Mouse (Mus musculus) urinary bladder, postnatal 25 days (tissue): ENCODE measurements at regions not wholly inside any gene's neighbourhood (a gene's known extent, or its start where the extent isn't known, plus 50 kb on each side); places are given as distances from the start of the nearest gene placed in this dataset.
"Not testable (repeated sequence)": the region's sequence is repeated elsewhere in the genome, so short reads cannot be mapped to it uniquely, and the experiment has no call there.

Experiments used
- DNase-seq: peaks from one replicate; pipeline ENCODE4 v3.0.0; 2022; ENCODE audit warnings: low spot score

DNA sequence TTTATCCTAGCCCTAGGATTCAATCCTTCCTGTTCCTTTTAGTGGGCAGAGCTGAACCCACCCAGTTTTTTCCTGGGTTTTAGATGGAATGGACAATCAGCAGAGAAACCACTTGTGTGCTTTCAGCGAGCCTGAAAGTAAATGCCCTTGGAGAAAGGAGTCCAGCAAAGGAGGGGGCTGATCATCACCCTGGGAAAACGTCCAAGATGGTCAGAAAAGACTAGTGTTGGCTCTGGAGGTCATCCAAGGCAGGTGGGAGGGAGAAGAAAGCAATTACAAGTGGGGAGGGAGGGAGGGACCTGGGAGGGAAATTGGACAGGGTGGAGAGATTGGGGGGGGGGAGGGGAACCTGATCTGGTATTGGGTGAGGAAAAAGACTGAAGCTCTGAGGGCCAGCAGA lies 55.6 kb upstream of the Zfp366 start:
- no peak for DNase-seq

DNA sequence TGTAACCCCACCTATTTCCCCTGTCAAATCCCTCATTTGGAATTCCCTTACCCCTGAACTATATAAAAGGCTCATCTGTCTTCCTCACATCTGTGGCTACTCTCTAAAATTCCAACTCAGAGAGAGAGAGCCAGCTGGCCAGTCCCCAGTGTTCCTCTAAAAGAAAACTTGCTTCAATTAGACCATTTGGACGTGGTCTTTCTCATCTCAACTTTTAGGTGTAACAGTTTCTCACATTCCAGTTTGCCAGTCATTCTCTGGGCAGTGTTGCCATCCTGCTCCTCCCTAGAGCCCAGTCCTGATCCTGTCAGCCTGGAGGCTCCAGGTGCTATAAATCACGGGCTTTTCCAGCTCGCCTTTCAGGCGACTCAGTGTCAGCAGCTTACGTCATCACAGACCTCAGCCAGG lies 56.3 kb upstream of the Zfp366 start:
- DNase-seq: peak; percentile 13

DNA sequence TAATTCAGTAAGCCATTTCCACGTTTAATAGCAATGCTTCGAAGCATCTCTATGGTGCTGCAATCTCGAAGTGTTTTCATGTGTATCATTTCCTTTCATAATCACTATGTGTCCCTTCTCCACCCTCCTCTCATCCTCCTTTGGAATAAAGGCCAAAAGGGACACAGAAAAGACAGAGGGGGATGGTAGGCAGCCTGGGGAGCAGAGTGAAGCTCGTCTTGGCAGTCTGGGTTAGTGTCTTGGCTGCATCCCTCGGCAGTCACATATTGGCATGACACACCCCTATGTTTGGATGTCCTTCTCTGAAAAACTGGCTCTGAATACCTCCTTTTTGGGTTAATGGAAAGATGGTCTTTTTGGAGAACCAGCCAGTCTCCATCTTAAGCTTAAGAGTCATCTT lies 56.9 kb upstream of the Zfp366 start:
- no peak for DNase-seq

DNA sequence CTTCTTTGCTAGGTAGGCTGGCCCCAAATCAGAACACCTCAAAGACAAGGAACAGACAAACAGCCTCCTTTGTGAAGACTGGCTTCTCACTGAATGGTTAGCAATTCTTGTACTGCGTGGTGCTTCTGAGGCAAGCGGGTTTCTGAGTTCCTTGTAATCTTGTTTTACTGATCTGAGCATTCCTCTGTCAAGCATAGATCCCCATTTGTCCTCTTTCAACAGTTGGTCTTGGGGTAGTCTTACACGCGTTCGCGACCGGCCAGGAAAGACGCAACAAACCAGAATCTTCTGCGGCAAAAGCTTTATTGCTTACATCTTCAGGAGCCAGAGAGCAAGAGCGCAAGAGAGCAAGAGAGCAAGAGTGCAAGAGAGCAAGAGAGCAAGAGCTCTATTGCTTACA lies 57.7 kb upstream of the Zfp366 start:
- DNase-seq: not testable (repeated sequence)

- no peak for DNase-seq
Measured at GRCm38 (mm10) chr13:99126538-99126937, 58.1 kb upstream of the Zfp366 start.

DNA sequence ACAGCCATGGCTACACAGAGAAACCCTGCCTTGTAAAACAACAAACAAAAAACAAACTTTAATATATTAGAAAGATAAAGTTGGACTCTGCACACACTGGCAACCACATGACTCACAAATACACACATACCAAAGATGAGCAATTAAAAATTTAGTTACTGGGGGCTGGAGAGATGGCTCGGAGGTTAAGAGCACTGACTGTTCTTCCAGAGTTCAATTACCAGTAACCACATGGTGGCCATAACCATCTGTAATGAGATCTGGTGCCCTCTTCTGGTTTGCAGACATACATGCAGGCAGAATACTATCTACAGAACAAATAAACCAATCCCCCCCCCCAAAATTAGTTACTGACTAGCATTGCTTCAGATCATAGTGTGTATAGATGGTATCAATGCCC lies 58.7 kb upstream of the Zfp366 start:
- no peak for DNase-seq

GRCm38 (mm10) chr13:99124894-99125570 lies 59.6 kb upstream of the Zfp366 start:
- peak; percentile 31 for DNase-seq

GRCm38 (mm10) chr13:99124141-99124540 lies 60.5 kb upstream of the Zfp366 start:
- no peak for DNase-seq

- DNase-seq: no peak
Measured at GRCm38 (mm10) chr13:99123476-99124140, 61.0 kb upstream of the Zfp366 start.

GRCm38 (mm10) chr13:99122539-99122938 lies 62.1 kb upstream of the Zfp366 start:
- DNase-seq: not testable (repeated sequence)

DNA sequence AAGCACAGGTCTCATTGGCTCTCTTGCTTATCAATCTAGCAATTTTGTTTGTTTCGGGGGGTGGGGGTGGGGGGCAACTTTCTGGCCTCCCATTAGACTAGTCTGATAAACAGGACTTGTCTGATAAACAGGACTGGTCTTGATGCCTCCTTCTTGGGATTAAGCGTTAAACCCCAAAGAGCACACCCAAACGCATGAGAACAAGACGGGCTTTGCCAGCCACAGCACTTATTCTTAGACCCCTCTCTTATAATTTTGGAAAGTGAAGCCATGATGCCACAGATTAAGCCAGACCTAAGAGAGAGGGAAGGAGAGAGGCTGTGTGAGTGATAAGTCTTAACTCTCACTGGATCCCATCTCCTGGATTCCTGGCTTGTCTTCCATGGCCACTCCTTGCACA lies 63.5 kb upstream of the Zfp366 start:
- no peak for DNase-seq

GRCm38 (mm10) chr13:99119941-99120340 lies 64.7 kb upstream of the Zfp366 start:
- DNase-seq: no peak

- DNase-seq: no peak
Measured at GRCm38 (mm10) chr13:99118901-99119300, 65.7 kb upstream of the Zfp366 start.

DNA sequence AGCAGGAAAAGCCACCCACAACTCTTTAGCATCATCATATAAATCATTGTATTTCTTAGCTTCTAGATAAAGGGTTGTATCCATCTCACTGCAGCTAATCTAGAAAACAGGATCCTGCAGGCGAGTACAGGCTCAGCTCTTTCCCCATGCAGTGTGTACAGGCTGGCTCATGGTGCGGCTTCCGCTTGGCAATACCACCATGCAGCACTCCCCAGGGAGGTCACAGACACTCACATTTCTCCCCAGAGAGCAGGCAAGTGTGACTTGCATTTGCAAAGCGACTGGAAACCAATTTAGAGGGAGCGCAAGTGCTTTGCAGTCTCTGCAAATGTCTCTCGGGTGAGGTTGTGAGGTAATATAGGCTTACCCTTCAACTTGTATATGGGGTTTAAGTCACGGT lies 69.1 kb upstream of the Zfp366 start:
- no peak for DNase-seq

DNA sequence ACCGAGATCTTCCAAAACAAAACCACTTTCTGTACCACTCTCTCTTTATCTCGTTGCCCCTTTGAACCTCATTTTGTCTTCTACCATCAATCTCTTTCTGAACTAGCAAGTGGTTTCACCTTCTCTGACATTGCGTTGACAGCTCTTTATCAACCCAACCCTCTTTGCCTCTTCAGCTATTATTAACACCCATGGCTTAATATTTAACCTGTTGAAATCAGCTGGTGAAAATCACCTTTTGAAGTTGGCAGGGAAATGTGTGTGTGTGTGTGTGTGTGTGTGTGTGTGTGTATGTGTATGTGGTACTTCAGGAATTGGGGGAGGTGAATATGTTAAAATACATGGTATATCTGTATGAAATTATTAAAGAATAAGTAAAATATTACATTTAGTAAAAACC lies 70.1 kb upstream of the Zfp366 start:
- DNase-seq: no peak

- no peak for DNase-seq
Measured at GRCm38 (mm10) chr13:99111736-99112386, 72.8 kb upstream of the Zfp366 start.

DNA sequence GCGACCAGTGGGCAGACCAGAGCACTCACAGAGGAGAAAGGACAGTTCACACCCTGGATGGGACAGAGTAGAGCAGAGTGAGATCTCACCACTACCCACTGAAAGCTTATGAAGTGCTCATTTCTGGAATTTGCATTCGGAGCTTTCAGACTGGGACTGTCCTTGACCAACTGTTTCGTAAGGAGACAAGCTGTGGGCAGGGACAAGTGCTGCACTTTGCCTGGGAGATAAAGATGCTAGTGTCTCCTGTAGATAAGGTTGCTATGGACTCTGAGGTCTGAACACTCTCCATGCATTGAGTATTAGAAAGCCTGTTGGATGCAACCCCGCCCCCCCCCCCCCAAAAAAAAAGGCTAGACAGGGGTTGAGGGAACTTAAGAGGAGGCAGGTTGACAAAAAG lies 76.6 kb upstream of the Zfp366 start:
- no peak for DNase-seq

DNA sequence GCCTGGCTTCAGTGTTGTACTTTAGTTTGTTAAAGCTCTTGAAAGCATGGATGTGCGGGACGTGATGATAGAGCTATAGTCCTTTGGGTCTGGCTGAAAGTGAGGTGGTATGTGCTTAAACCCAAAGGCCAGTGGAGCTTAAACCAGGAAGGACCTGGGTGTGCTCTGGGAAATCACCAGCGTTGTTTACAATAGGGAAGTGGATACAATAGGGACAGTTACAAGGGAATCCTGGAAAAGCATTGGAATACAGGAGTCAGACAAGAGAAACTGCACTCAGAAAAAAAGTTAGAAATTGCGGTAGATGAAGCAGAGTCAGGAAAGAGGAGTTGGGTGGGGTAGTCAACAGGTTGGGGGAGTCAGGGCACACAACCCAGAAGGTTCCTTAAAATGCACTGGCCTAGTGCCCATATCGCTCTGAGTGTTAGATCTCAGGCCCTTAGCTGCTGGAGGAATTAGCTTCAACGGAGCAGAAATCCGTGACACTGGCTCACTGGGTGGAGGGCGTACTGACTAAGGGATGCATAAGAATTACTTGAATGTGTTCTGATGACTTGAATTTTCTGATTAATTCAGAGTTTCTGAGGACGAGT lies 82.4 kb upstream of the Zfp366 start:
- no peak for DNase-seq

DNA sequence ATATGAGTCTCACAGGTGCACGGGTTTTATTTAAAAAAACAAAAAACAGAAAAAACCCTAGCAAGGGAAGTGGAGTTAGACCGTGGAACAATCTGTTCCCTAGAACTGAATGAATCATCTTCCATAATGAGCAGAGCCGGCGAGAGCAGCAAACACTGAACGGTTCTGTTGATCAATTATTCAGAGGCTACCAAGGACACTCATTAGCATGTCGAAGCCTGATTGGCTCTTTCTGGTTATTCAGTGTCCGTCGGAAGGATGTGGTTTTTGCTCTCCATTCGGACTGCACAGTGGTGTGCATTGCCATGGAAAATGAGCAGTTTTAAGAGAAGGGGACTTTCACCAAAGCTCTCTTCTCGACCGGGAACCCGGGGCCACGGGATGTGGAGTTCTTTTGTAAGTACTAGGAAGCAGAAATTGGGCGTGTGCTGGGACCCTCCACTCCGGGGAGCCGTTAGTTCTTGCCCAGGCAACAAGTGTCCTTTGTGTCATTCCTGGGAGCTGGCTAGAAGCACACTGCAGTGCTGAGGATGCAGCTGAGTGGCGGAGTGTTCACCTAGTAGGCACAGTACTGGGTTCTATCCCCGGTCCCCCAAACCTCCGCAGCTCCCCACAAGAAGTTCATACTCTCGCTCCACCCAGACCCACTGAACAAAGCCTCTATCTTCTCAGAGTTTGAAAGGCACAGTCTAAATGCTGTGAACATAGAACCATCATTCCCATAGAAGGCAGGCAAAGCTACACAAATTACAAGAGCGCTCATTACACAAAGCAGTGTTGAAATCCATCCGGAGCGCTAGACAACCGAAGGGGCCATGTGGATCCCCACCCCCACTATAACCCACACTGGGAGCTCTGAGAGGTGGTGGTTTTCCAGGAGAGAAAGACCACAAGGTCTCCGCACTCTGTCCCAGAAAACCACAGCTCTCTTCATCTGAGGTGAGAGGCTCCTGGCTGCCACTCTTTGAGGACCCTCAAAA lies 83.9 kb upstream of the Zfp366 start:
- DNase-seq: no peak

GRCm38 (mm10) chr13:99099794-99100429 lies 84.7 kb upstream of the Zfp366 start:
- DNase-seq: no peak

DNA sequence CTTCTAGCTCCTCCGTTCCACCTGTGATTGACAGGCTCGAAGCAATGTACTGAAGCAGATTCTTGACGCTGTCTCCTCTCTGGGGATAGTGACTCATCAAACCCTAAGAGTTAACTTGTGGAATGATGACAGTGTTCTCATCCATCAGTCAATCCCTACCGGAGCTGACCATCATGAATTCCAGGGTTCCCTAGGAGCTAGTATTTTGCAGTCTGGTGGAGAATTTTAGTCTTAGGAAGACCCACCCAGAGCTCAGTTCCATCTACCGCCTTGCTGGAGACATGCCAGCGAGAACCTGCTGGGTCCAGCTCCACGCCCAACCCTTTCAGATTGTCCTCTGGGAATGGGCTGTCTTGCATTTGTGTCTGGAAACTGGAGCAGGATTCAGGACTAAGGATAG lies 85.4 kb upstream of the Zfp366 start:
- no peak for DNase-seq
